Mouse (Mus musculus) E14TG2a.4 (cell line): ENCODE measurements around the gene Cdh16.

ENCODE experiments used
- CTCF ChIP-seq: conservative IDR thresholded peaks from 2 replicates; pipeline ENCODE4 v1.5.1; 2014; ENCODE audit warnings: low read length
- POU5F1 ChIP-seq: IDR thresholded peaks from 2 replicates; pipeline ENCODE4 v1.6.1; 2014; ENCODE audit warnings: low read length, borderline replicate concordance

GRCm38 (mm10) chr8:104630111-104630479 lies 5.9 kb upstream of the Cdh16 start:
- TF ChIP-seq CTCF (no peak), POU5F1 (no peak)
